In genomic region chr10:40844546-40844945, GRCm38 (mm10) we compare ENCODE assay signal across 12 mouse cellular contexts. TPM values are rescaled to one million over a fixed set of nuclear protein-coding genes. Genes with fewer than 3 reads are reported as not detected.
A peak's percentile ranks its signal among the peaks of the same experiment; 100 is the strongest.
DNase-seq lines count a peak whose midpoint lies in the region; ATAC-seq lines count a peak whose summit lies in the region.
"Had no signal": no experiment of that assay in that cellular context is flagged by ENCODE, and none has a peak within 500 bp of the region (broad histone marks: within the 10 kb centered on the region; RNA-seq: fewer than 3 reads in every experiment).

No protein-coding gene starts in this region.

- no peak for DNase-seq in forebrain, embryonic 10.5 days (ENCODE audit: extremely low spot score, low spot score)
- DNase-seq in midbrain, embryonic 11.5 days (ENCODE audit: low spot score, missing footprints) = no peak
- DNase-seq in heart, postnatal 10 days = peak; percentile 18 to 21
- no peak for DNase-seq in gastrocnemius, postnatal 4 days (ENCODE audit: low spot score in 2 of 2)
- DNase-seq in layer of hippocampus, postnatal 14 days (ENCODE audit: low spot score in 2 of 2) = no peak
- DNase-seq: B cell, adult 2 months; cerebellum, adult 8-10 months had no signal

- no peak overlapping the region for H3K27ac ChIP-seq in forebrain, embryonic 16.5 days (ENCODE audit: low read length)
- no peak overlapping the region for H3K27ac ChIP-seq in forebrain, embryonic 10.5 days
- no peak overlapping the region; the same call in 1 of the 2 replicates for H3K27ac ChIP-seq in midbrain, embryonic 13.5 days
- H3K27ac ChIP-seq in midbrain, embryonic 11.5 days (ENCODE audit: low read depth, low read length) = no peak overlapping the region
- H3K27ac ChIP-seq in midbrain, embryonic 16.5 days (ENCODE audit: low read length) = 0 out of 2 replicates have a peak overlapping the region, but pooled peaks have one; percentile 22
- H3K27ac ChIP-seq: liver, embryonic 14.5 days; stomach, postnatal 0 days had no signal

- H3K4me1 ChIP-seq in forebrain, embryonic 16.5 days (replicated peaks; ENCODE audit: control insufficient read depth, insufficient read depth, low read length) = peaks cover under 1% of the 10 kb centered on the region
- H3K4me1 ChIP-seq in forebrain, embryonic 10.5 days = 0 out of 2 replicates have a peak, but pooled peaks cover 4% of the 10 kb centered on the region
- H3K4me1 ChIP-seq in midbrain, embryonic 13.5 days (replicated peaks) = peaks cover 7% of the 10 kb centered on the region; the same call in 1 of the 2 replicates
- H3K4me1 ChIP-seq in midbrain, embryonic 11.5 days (ENCODE audit: control insufficient read depth, insufficient read depth, low read length) = no peaks in the 10 kb centered on the region
- peaks cover 2% of the 10 kb centered on the region; the same call in 1 of the 2 replicates for H3K4me1 ChIP-seq in midbrain, embryonic 16.5 days (ENCODE audit: control insufficient read depth, insufficient read depth, low read length)

- 60% methylated on average over 10 of the region's 10 CpGs for WGBS in forebrain, embryonic 16.5 days
- WGBS in forebrain, embryonic 10.5 days = 86% methylated on average over 10 of the region's 10 CpGs
- WGBS in midbrain, embryonic 13.5 days = 78% methylated on average over 10 of the region's 10 CpGs
- WGBS in midbrain, embryonic 11.5 days = 90% methylated on average over 10 of the region's 10 CpGs
- 74% methylated on average over 10 of the region's 10 CpGs for WGBS in midbrain, embryonic 16.5 days

- 0 out of 2 replicates have a peak, but pooled peaks have one; percentile 36 for ATAC-seq in forebrain, embryonic 16.5 days
- 0 out of 2 replicates have a peak, but pooled peaks have one; percentile 56 for ATAC-seq in midbrain, embryonic 13.5 days
- no peak for ATAC-seq in midbrain, embryonic 11.5 days (ENCODE audit: low FRiP score)
- 0 out of 2 replicates have a peak, but pooled peaks have one; percentile 36 for ATAC-seq in midbrain, embryonic 16.5 days

- no peaks in the 10 kb centered on the region for H3K27me3 ChIP-seq in forebrain, embryonic 16.5 days (replicated peaks; ENCODE audit: control insufficient read depth, insufficient read depth, low read length)
- H3K27me3 ChIP-seq in forebrain, embryonic 10.5 days (ENCODE audit: poor library complexity, severe bottlenecking) = no peaks in the 10 kb centered on the region
- no peaks in the 10 kb centered on the region for H3K27me3 ChIP-seq in midbrain, embryonic 13.5 days
- no peaks in the 10 kb centered on the region for H3K27me3 ChIP-seq in midbrain, embryonic 11.5 days (ENCODE audit: control insufficient read depth, insufficient read depth, low read length)
- H3K27me3 ChIP-seq in midbrain, embryonic 16.5 days (ENCODE audit: control insufficient read depth, insufficient read depth, low read depth, low read length) = no peaks in the 10 kb centered on the region

- H3K9me3 ChIP-seq in forebrain, embryonic 16.5 days (ENCODE audit: control insufficient read depth, low read length) = no peaks in the 10 kb centered on the region
- no peaks in the 10 kb centered on the region for H3K9me3 ChIP-seq in forebrain, embryonic 10.5 days
- H3K9me3 ChIP-seq in midbrain, embryonic 13.5 days = no peaks in the 10 kb centered on the region
- no peaks in the 10 kb centered on the region for H3K9me3 ChIP-seq in midbrain, embryonic 11.5 days (ENCODE audit: control insufficient read depth, low read length)
- H3K9me3 ChIP-seq in midbrain, embryonic 16.5 days (replicated peaks; ENCODE audit: control insufficient read depth, low read length, poor library complexity, severe bottlenecking) = no peaks in the 10 kb centered on the region

- peaks cover 23% of the 10 kb centered on the region for H3K36me3 ChIP-seq in forebrain, embryonic 16.5 days (ENCODE audit: control insufficient read depth, insufficient read depth)
- peaks cover 84% of the 10 kb centered on the region for H3K36me3 ChIP-seq in forebrain, embryonic 10.5 days (replicated peaks)
- H3K36me3 ChIP-seq in midbrain, embryonic 13.5 days = peaks cover 61% of the 10 kb centered on the region
- no peaks in the 10 kb centered on the region for H3K36me3 ChIP-seq in midbrain, embryonic 11.5 days (ENCODE audit: control insufficient read depth, insufficient read depth, low read length)
- peaks cover 31% of the 10 kb centered on the region for H3K36me3 ChIP-seq in midbrain, embryonic 16.5 days (ENCODE audit: control insufficient read depth, insufficient read depth, low read length)

- intact Hi-C loops in heart, postnatal 10 days (cut with DNase I) = loop anchor here (2.0 to 5.0 kb wide), 2 partner anchors 38 to 162 kb away; partner anchors contain the start of genes Cdc40, Mettl24 and Wasf1

- H3K4me2 ChIP-seq in forebrain, embryonic 16.5 days (ENCODE audit: low read length) = no peak overlapping the region
- no peak overlapping the region for H3K4me2 ChIP-seq in midbrain, embryonic 13.5 days (replicated peaks)
- H3K4me2 ChIP-seq in midbrain, embryonic 11.5 days = no peak overlapping the region
- no peak overlapping the region for H3K4me2 ChIP-seq in midbrain, embryonic 16.5 days (ENCODE audit: low read length)

- no peak overlapping the region for H3K9ac ChIP-seq in forebrain, embryonic 16.5 days (replicated peaks; ENCODE audit: low read depth, low read length)
- no peak overlapping the region for H3K9ac ChIP-seq in midbrain, embryonic 13.5 days (replicated peaks)
- no peak overlapping the region for H3K9ac ChIP-seq in midbrain, embryonic 11.5 days (ENCODE audit: low read length)
- no peak overlapping the region for H3K9ac ChIP-seq in midbrain, embryonic 16.5 days (ENCODE audit: low read depth, low read length)
- H3K9ac ChIP-seq: liver, embryonic 14.5 days had no signal

- no peak overlapping the region for H3K4me3 ChIP-seq in forebrain, embryonic 16.5 days (replicated peaks; ENCODE audit: low read length)
- no peak overlapping the region for H3K4me3 ChIP-seq in forebrain, embryonic 10.5 days
- no peak overlapping the region for H3K4me3 ChIP-seq in midbrain, embryonic 13.5 days (replicated peaks)
- no peak overlapping the region for H3K4me3 ChIP-seq in midbrain, embryonic 11.5 days (ENCODE audit: low read depth, low read length)
- H3K4me3 ChIP-seq in midbrain, embryonic 16.5 days (ENCODE audit: low read depth, low read length) = no peak overlapping the region

RNA-seq across cellular contexts. Expression of gene Cdc40, which starts 38.6 kb away (rescaled TPM):
- 32.6 and 33.6 TPM in 2 replicates for polyA plus RNA-seq in forebrain, embryonic 16.5 days (2015; fragmentation: Nextera tagmentation; extraction: Ambion mirVana)
- 34.2 and 36.4 TPM in 2 replicates for polyA plus RNA-seq in forebrain, embryonic 10.5 days (2016; fragmentation: Nextera tagmentation; extraction: Ambion mirVana)
- 30.2 and 30.5 TPM in 2 replicates for polyA plus RNA-seq in midbrain, embryonic 13.5 days (2015; fragmentation: Nextera tagmentation; extraction: Ambion mirVana)
- polyA plus RNA-seq in midbrain, embryonic 11.5 days (2014; fragmentation: Nextera tagmentation; extraction: Ambion mirVana) = 38.7 and 38.9 TPM in 2 replicates
- 10 to 100 TPM; 18.4 to 21.1 TPM for total RNA-seq in heart, postnatal 10 days (2021)
- 23.4 and 24.8 TPM in 2 replicates for polyA plus RNA-seq in midbrain, embryonic 16.5 days (2015; fragmentation: Nextera tagmentation; extraction: Ambion mirVana)
- total RNA-seq in gastrocnemius, postnatal 4 days (2021) = 10 to 100 TPM; 14.9 to 18.0 TPM
- total RNA-seq in layer of hippocampus, postnatal 14 days (2021) = 10 to 100 TPM; 47.2 to 52.4 TPM

RNA-seq across cellular contexts. Expression of gene Wasf1, which starts 38.7 kb away (rescaled TPM):
- 105 and 113 TPM in 2 replicates for polyA plus RNA-seq in forebrain, embryonic 16.5 days (2015; fragmentation: Nextera tagmentation; extraction: Ambion mirVana)
- polyA plus RNA-seq in forebrain, embryonic 10.5 days (2016; fragmentation: Nextera tagmentation; extraction: Ambion mirVana) = 43.8 and 49.1 TPM in 2 replicates
- 93.7 and 97.1 TPM in 2 replicates for polyA plus RNA-seq in midbrain, embryonic 13.5 days (2015; fragmentation: Nextera tagmentation; extraction: Ambion mirVana)
- polyA plus RNA-seq in midbrain, embryonic 11.5 days (2014; fragmentation: Nextera tagmentation; extraction: Ambion mirVana) = 49.1 and 55.3 TPM in 2 replicates
- 1 to 10 TPM; 1.9 to 2.3 TPM for total RNA-seq in heart, postnatal 10 days (2021)
- 126 and 136 TPM in 2 replicates for polyA plus RNA-seq in midbrain, embryonic 16.5 days (2015; fragmentation: Nextera tagmentation; extraction: Ambion mirVana)
- 1 to 10 TPM; 4.1 to 4.5 TPM for total RNA-seq in gastrocnemius, postnatal 4 days (2021)
- total RNA-seq in layer of hippocampus, postnatal 14 days (2021) = 100 to 1,000 TPM; 383 to 387 TPM

Comparison
In these comparisons a context has a peak if more than half of its experiments do, and no peak if none do; other contexts are left out.
1. DNase-seq: peak in heart, postnatal 10 days (2 of 2); none in forebrain, embryonic 10.5 days (single experiment), midbrain, embryonic 11.5 days (single experiment), gastrocnemius, postnatal 4 days (0 of 2) and layer of hippocampus, postnatal 14 days (0 of 2).